ENCODE assay signal across 9 mouse cellular contexts in the genomic region with DNA sequence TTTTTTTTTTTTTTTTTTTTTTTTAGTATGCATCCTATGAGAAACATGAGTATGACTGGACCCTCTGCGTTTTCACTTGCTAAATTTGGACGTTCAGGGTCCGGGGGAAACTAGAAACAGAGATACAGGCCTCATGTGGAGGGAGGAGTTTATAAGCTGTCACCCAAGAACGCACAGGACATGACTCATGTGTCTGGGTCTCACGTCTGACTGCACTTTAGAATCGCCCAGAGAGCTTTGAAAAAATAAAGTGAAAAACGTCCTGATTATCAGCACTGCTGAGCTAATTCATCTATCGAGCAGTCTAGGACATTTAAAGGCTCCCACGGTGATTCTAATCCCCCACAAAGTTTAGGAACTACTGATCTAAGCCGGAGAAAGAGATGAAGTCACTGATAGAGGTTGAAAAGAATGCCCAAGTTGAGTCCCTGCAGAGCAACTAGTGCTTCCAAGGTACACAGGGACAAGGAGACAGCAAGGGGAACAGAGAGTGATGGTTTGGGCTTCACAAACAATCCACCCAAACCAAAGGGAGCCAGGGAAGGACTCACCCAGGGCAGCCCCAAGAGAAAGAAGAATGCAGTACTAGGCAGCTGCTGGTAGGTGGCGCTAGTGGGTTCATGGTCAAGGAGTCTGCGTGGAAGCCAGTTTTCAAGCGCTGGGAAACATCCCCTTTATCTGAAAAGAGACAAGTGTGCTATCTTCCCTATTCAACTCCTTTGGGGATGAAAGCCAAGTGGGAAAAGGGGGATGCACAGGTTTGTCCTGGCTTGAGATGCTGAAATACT.
DNase-seq lines count a peak whose midpoint lies in the region; ATAC-seq and TF ChIP-seq lines count a peak whose summit lies in the region.
"Had no signal": no experiment of that assay in that cellular context is flagged by ENCODE, and none has a peak within 500 bp of the region (broad histone marks: within the 10 kb centered on the region; RNA-seq: fewer than 3 reads in every experiment).

No protein-coding gene starts in this region.

- ATAC-seq in neural tube, embryonic 15.5 days (ENCODE audit: low FRiP score) = no peak

- no peaks in the 10 kb centered on the region for H3K36me3 ChIP-seq in neural tube, embryonic 15.5 days
- H3K36me3 ChIP-seq: embryonic facial prominence, embryonic 15.5 days had no signal

- H3K4me2 ChIP-seq in neural tube, embryonic 15.5 days = no peak overlapping the region
- H3K4me2 ChIP-seq: embryonic facial prominence, embryonic 15.5 days had no signal

- TF ChIP-seq POLR2A in embryonic fibroblast, embryonic 13.5 days (IDR thresholded peaks at IDR 0.05; ENCODE audit: low read depth, low read length) = no peak

- H3K9me3 ChIP-seq in neural tube, embryonic 15.5 days (replicated peaks) = no peaks in the 10 kb centered on the region
- H3K9me3 ChIP-seq: embryonic facial prominence, embryonic 15.5 days had no signal

- DNase-seq in neural tube, embryonic 10.5 days (ENCODE audit: extremely low spot score, low spot score) = peak; percentile 84
- peak; percentile 70 for DNase-seq in brain, adult 2 months (ENCODE audit: low read depth, low spot score)
- peak; percentile 72 to 82 for DNase-seq in heart, postnatal 36 days
- DNase-seq in left cerebral cortex, adult 2 months (ENCODE audit: extremely low spot score in 1 of 2, low spot score in 2 of 2) = peak; percentile 53 to 66
- peak; percentile 1 for DNase-seq in naive thymus-derived CD4-positive, alpha-beta T cell, adult 2 months (ENCODE audit: low read depth)
- DNase-seq in yolk sac, embryonic 10.5 days (ENCODE audit: low spot score) = peak; percentile 30

- WGBS in neural tube, embryonic 15.5 days = 34% methylated on average over 13 of the region's 13 CpGs

- H3K4me1 ChIP-seq in neural tube, embryonic 15.5 days = no peaks in the 10 kb centered on the region
- H3K4me1 ChIP-seq in embryonic fibroblast, embryonic 13.5 days (ENCODE audit: control insufficient read depth, insufficient read depth, low read length) = peaks cover 8% of the 10 kb centered on the region
- H3K4me1 ChIP-seq: embryonic facial prominence, embryonic 15.5 days had no signal

- no peak overlapping the region for H3K9ac ChIP-seq in neural tube, embryonic 15.5 days (replicated peaks)
- H3K9ac ChIP-seq: embryonic facial prominence, embryonic 15.5 days had no signal

- intact Hi-C loops in heart, postnatal 36 days (cut with DNase I) = loop anchor here (5.0 kb wide), 1 partner anchor 330 kb away; no protein-coding TSS in a partner anchor
- intact Hi-C loops in left cerebral cortex, adult 2 months (cut with DNase I) = loop anchor here (5.0 to 10.0 kb wide), 2 partner anchors 85 to 327 kb away; no protein-coding TSS in a partner anchor

- H3K4me3 ChIP-seq in neural tube, embryonic 15.5 days (replicated peaks) = no peak overlapping the region
- no peak overlapping the region for H3K4me3 ChIP-seq in embryonic fibroblast, embryonic 13.5 days (ENCODE audit: insufficient read depth, low read length)
- H3K4me3 ChIP-seq in left cerebral cortex, adult 2 months = no peak overlapping the region
- H3K4me3 ChIP-seq: embryonic facial prominence, embryonic 15.5 days had no signal

- no peak overlapping the region for H3K27ac ChIP-seq in neural tube, embryonic 15.5 days (replicated peaks)
- peak overlapping the region; percentile 98 for H3K27ac ChIP-seq in embryonic fibroblast, embryonic 13.5 days (ENCODE audit: insufficient read depth, low read length)
- no peak overlapping the region for H3K27ac ChIP-seq in left cerebral cortex, adult 2 months
- H3K27ac ChIP-seq: embryonic facial prominence, embryonic 15.5 days had no signal

- TF ChIP-seq CTCF in embryonic fibroblast, embryonic 13.5 days (IDR thresholded peaks at IDR 0.05; ENCODE audit: borderline replicate concordance, insufficient read depth, low read length) = peak; percentile 68; the same call in 1 of the 2 replicates
- TF ChIP-seq CTCF in left cerebral cortex, adult 2 months (IDR thresholded peaks at IDR 0.05) = peak; percentile 83

- no peaks in the 10 kb centered on the region for H3K27me3 ChIP-seq in neural tube, embryonic 15.5 days (replicated peaks)
- H3K27me3 ChIP-seq: embryonic facial prominence, embryonic 15.5 days had no signal

Comparison
In these comparisons a context has a peak if more than half of its experiments do, and no peak if none do; other contexts are left out.
1. DNase-seq: peak in every context shown above with its lines; median percentile 84 in neural tube, embryonic 10.5 days; 77 in heart, postnatal 36 days; 70 in brain, adult 2 months; 60 in left cerebral cortex, adult 2 months; 30 in yolk sac, embryonic 10.5 days; 1 in naive thymus-derived CD4-positive, alpha-beta T cell, adult 2 months.